Mouse (Mus musculus) c-Kit-positive CD71-positive TER-119-negative erythroid progenitor cells, embryonic 14.5 days (primary cell): ENCODE results near the gene Guca1b.
"Not testable (repeated sequence)": the region's sequence is repeated elsewhere in the genome, so short reads cannot be mapped to it uniquely, and the experiment has no call there.

Source experiments
- DNase-seq: peaks from one replicate; pipeline ENCODE4 v3.0.0-alpha.2; 2013; ENCODE audit warnings: low read depth

The Guca1b gene

GRCm38 (mm10) chr17:47409897-47410861 is 25.0 kb downstream of the Guca1b start:
- DNase-seq: not testable (repeated sequence)

DNA sequence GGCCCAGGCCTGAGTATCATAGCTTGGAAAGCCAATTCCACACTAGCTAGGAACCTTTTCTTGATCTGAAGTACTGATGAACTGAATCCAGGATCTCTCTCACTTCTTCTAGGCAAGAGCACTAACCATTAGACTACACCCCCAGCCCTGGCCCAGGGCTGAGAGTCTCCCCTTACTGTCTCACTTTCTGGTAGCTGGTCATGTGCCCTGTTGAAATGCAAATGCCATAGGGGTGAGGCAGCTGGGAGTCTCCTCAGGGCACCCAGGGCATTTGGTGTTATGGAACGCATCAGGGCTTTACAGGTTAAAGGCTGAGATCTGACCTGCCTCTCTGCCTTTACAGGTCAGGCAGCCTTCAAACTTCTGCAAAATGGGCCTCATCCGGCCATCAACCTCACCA is 35.0 kb downstream of the Guca1b start:
- DNase-seq: no peak

GRCm38 (mm10) chr17:47421566-47421965 is 36.4 kb downstream of the Guca1b start:
- DNase-seq: no peak

GRCm38 (mm10) chr17:47422616-47423015 is 37.4 kb downstream of the Guca1b start:
- not testable (repeated sequence) for DNase-seq

- DNase-seq: no peak
Observed at GRCm38 (mm10) chr17:47424186-47424585, 39.0 kb downstream of the Guca1b start.

GRCm38 (mm10) chr17:47427316-47427715 is 42.1 kb downstream of the Guca1b start:
- DNase-seq: no peak

- DNase-seq: no peak
Observed at GRCm38 (mm10) chr17:47428831-47429304, 43.7 kb downstream of the Guca1b start.

DNA sequence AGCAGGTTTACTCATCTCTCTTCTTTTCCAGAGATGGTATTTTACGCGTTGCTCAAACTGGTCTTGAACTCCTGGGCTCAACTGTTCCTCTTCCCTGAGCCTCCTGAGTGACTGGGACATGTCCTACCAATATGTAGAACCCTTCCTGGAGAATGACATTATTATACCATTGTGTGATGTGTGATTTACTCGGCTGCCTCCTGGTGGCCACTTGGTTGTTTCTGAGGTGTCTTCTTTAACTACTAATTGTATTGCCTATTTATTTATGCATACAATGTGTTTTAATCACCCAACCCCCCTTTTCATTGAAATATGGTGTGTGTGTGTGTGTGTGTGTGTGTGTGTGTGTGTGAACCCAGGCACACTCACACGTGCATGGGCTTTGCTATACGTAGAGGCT is 45.6 kb downstream of the Guca1b start:
- no peak for DNase-seq

GRCm38 (mm10) chr17:47436156-47436906 is 51.1 kb downstream of the Guca1b start, which contains the start of gene AI661453:
Gene AI661453 (plus strand): TSS chr17:47436615.
- no peak for DNase-seq

DNA sequence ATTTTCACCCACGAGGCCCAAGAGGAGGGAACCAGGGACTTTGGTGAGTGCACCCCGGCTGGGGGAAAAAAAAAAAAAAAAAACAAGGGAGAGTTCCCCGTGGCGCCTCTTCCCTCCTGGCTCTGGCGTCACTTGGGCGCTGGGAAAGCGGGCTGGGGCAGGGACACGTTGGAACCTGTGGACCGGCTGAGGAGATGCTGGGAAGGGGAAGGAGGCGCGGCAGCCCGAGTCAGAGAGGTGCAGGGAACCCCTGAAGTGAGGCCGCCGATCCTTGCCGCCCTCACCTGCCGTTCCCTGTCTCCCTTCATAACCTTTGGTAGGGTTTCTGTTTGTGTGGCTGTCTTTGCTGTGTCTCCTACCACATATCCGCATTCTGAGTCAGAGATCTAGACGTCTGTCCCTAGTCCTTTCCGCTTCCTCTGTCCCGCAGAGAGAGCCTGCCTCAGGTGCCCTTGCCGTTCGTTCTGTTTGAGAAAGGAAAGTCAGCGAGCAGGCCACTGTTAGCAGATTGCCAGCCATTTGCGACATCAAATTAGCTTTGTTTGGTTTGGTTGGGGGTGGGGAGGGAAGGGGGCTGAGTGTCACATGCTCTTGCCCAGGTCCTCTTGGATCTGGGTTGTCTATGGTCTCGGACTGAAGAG is 51.8 kb downstream of the Guca1b start, which contains the start of gene 1700001C19Rik:
Gene 1700001C19Rik (minus strand): TSS at position 470 of the 641 bp plus-strand sequence.
- DNase-seq: no peak

GRCm38 (mm10) chr17:47438611-47439010 is 53.4 kb downstream of the Guca1b start:
- DNase-seq: no peak

DNA sequence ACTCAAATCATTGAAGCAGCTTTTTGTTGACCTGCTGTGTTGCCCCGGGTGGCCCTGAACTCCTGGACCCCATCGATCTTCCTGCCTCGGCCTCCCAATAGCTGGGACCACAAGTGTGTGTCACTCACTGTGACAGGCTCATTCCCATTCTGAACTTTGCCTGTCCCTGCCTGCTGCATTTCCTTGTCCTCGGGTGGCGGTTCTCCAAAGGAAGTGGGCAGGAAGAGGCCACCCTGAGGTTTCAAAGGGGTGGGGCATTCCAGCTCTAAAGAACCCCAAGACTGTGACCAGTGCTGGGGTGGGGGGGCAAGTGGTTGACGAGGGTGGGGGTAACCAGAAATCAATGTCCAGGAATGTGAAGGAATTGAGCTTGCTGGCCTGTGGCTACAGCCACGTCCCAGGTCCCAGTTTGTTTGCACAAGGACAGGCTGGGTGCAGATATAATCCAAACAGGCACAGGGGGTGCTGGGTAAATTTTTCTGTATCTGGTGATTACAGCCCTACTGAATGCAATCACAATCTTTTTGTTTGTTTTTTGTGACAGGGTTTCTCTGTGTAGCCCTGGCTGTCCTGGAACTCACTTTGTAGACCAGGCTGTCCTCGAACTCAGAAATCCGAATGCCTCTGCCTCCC is 54.3 kb downstream of the Guca1b start:
- no peak for DNase-seq

DNA sequence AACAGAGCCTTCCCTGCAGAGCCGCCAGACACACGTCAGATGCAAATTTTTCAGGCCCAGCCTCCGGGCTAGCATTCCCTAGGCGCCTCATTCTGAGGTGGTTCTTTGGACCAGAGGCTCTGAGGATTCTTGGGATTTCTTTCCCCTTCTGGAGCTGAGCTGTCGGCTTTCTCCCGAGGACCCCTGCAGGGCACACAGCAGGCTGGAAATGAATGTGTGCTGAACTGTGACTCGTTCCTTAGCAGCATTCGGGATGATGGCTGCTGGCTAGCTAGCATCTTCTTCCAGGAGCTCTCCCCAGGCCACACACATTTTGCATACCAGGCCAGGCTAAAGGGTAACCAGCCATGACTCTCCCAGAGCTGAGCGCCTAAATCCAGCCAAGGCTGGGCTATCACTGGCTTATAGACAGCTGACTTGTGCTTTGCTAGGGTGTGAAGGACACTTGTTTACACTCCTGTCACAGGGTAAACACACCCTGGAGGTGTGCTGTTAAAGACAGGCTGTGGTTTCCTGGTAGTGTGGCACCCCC is 55.2 kb downstream of the Guca1b start:
- no peak for DNase-seq

GRCm38 (mm10) chr17:47441296-47442051 is 56.3 kb downstream of the Guca1b start:
- no peak for DNase-seq

DNA sequence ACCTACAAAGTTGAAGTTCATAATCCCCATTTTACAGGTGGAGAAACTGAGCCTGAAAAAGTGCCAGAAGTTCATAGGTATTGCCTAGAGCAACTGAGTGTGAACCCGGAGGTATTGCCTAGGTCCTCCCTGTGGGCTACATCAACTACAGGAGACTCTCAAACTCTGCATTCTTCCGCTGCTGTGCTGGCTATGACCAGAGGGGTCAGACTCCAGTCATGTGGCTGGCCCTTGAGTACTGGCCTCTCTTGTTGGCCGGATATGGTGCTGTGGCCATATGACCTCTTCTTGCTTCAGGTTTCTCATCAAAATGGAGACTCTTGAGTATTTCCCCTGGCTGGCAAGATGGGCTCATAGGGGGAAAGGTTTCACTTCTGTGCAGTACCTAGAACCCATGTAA is 57.1 kb downstream of the Guca1b start:
- no peak for DNase-seq
